Mouse (Mus musculus) liver, adult 2 months (tissue): ENCODE data around the gene Ufsp2.

Experiments used
- CTCF ChIP-seq: fragments of 200-500 bp; IDR thresholded peaks from 2 replicates; pipeline ENCODE4 v1.5.1; 2011; ENCODE audit warnings: low read depth, low read length, control low read depth
- POLR2A ChIP-seq: fragments of 200-500 bp; IDR thresholded peaks from 2 replicates; pipeline ENCODE4 v1.6.1; 2011; ENCODE audit warnings: low read length, control low read depth; ENCODE audit not compliant: insufficient read depth; ENCODE audit errors: extremely low read depth

GRCm38 (mm10) chr8:45995576-45995975 is 20.2 kb downstream of the Ufsp2 start:
- TF ChIP-seq POLR2A (no peak), CTCF (no peak)
